9 mouse cellular contexts compared by ENCODE assay signal in the genomic region with DNA sequence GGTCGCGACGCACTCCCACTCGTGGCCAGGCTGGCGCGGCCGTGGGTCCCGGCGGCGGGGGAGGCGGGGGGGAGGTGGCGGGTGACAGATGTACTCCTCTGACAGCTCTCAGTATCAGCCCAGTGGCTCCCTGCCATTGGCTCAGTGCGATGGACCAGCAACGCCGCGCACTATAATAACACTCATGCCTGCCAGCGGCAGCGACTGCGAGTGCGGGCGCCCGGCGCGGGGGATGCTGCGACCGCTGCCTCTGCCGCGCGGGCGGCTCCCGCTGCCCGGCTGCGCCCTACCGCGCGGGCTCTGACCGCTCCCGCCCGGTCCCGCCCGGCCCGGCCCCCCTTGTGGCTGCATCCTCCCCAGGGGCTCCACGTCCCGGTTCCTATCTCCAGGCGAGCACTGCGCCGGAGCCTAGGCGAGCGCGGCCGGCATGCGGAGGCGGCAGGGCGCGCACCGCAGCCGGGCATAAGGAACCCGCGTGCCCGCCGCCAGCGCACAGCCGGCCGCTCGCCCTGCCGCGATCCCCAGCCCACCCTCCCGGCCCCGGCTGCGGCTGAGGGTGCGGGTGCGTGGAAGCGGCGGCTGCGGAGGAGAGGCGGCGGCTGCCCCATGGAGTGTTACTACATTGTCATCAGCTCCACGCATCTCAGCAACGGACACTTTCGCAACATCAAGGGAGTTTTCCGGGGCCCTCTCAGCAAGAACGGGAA. TPM values are rescaled to one million over a fixed set of nuclear protein-coding genes. Genes with fewer than 3 reads are reported as not detected.
DNase-seq lines count a peak whose midpoint lies in the region; ATAC-seq and TF ChIP-seq lines count a peak whose summit lies in the region.
"Had no signal": no experiment of that assay in that cellular context is flagged by ENCODE, and none has a peak within 500 bp of the region (broad histone marks: within the 10 kb centered on the region; RNA-seq: fewer than 3 reads in every experiment).

Gene Zfp804a (plus strand): TSS at position 38 of the 707 bp plus-strand sequence.

- ATAC-seq in lung, embryonic 15.5 days (ENCODE audit: borderline replicate concordance, extremely low read depth, low FRiP score, low TSS enrichment) = peak; percentile 90
- peak; percentile 62 for ATAC-seq in heart, postnatal 0 days (ENCODE audit: insufficient read depth, low read depth)
- ATAC-seq in midbrain, embryonic 13.5 days = peak; percentile 98

- TF ChIP-seq CTCF in heart, postnatal 0 days (IDR thresholded peaks at IDR 0.05; ENCODE audit: low read depth) = no peak

- H3K4me2 ChIP-seq in lung, embryonic 15.5 days = peak within 1 kb of the TSS; percentile 98
- H3K4me2 ChIP-seq in heart, postnatal 0 days (ENCODE audit: low read depth, low read length) = peak within 1 kb of the TSS; percentile 99
- peak within 1 kb of the TSS; percentile 75 for H3K4me2 ChIP-seq in midbrain, embryonic 13.5 days (replicated peaks)

- no peak within 1 kb of the TSS for H3K27ac ChIP-seq in lung, embryonic 15.5 days
- no peak within 1 kb of the TSS for H3K27ac ChIP-seq in heart, postnatal 0 days (ENCODE audit: low read depth)
- peak within 1 kb of the TSS; percentile 97 for H3K27ac ChIP-seq in midbrain, embryonic 13.5 days
- H3K27ac ChIP-seq: macrophage had no signal

- peak within 1 kb of the TSS; percentile 19; the same call in 1 of the 2 replicates for H3K9ac ChIP-seq in lung, embryonic 15.5 days
- H3K9ac ChIP-seq in heart, postnatal 0 days (replicated peaks; ENCODE audit: low read depth, low read length) = no peak within 1 kb of the TSS; the same call in 1 of the 2 replicates
- H3K9ac ChIP-seq in midbrain, embryonic 13.5 days (replicated peaks) = peak within 1 kb of the TSS; percentile 87

- peaks cover 31% of the 10 kb centered on the region for H3K27me3 ChIP-seq in lung, embryonic 15.5 days
- H3K27me3 ChIP-seq in heart, postnatal 0 days (ENCODE audit: control insufficient read depth, insufficient read depth, low read length) = peaks cover 29% of the 10 kb centered on the region
- peaks cover 6% of the 10 kb centered on the region; the same call in 1 of the 2 replicates for H3K27me3 ChIP-seq in midbrain, embryonic 13.5 days

- H3K9me3 ChIP-seq in lung, embryonic 15.5 days = no peaks in the 10 kb centered on the region
- no peaks in the 10 kb centered on the region for H3K9me3 ChIP-seq in heart, postnatal 0 days (replicated peaks; ENCODE audit: control insufficient read depth, low read length)
- H3K9me3 ChIP-seq in midbrain, embryonic 13.5 days = no peaks in the 10 kb centered on the region

- WGBS in lung, embryonic 15.5 days = under 1% methylated on average over 73 of the region's 82 CpGs
- WGBS in heart, postnatal 0 days = under 1% methylated on average over 67 of the region's 82 CpGs
- under 1% methylated on average over 76 of the region's 82 CpGs for WGBS in midbrain, embryonic 13.5 days

- no peak for DNase-seq in lung, postnatal 36 days
- peak; percentile 71 for DNase-seq in embryo, embryonic 11 days
- peak; percentile 13 for DNase-seq in heart, postnatal 0 days (ENCODE audit: low spot score)
- DNase-seq in left cerebral cortex, adult 18-20 months (ENCODE audit: low spot score in 2 of 2) = peak in 1 of 2 experiments; percentile 42
- no peak for DNase-seq in urinary bladder, postnatal 14 days (ENCODE audit: low spot score)
- DNase-seq in spleen, postnatal 36 days (ENCODE audit: low spot score in 2 of 2) = no peak

- H3K36me3 ChIP-seq in lung, embryonic 15.5 days = no peaks in the 10 kb centered on the region
- no peaks in the 10 kb centered on the region for H3K36me3 ChIP-seq in heart, postnatal 0 days (replicated peaks; ENCODE audit: control insufficient read depth, insufficient read depth, low read length)
- H3K36me3 ChIP-seq in midbrain, embryonic 13.5 days = no peaks in the 10 kb centered on the region

- TF ChIP-seq EP300 in heart, postnatal 0 days (IDR thresholded peaks at IDR 0.05; ENCODE audit: low read depth) = no peak

- H3K4me3 ChIP-seq in lung, embryonic 15.5 days = peak within 1 kb of the TSS; percentile 55
- H3K4me3 ChIP-seq in heart, postnatal 0 days (ENCODE audit: low read depth, low read length) = peak within 1 kb of the TSS; percentile 65
- peak within 1 kb of the TSS; percentile 86 for H3K4me3 ChIP-seq in midbrain, embryonic 13.5 days (replicated peaks)

- peaks cover 3% of the 10 kb centered on the region for H3K4me1 ChIP-seq in lung, embryonic 15.5 days
- H3K4me1 ChIP-seq in heart, postnatal 0 days (ENCODE audit: control insufficient read depth, insufficient read depth) = peaks cover 4% of the 10 kb centered on the region
- H3K4me1 ChIP-seq in midbrain, embryonic 13.5 days (replicated peaks) = peaks cover 17% of the 10 kb centered on the region

RNA-seq across cellular contexts. Expression of gene Zfp804a, which starts in this region (rescaled TPM):
- polyA plus RNA-seq in lung, embryonic 15.5 days (2015; fragmentation: Nextera tagmentation; extraction: Ambion mirVana) = 0.18 and 0.26 TPM in 2 replicates
- not detected in 2 replicates for total RNA-seq in heart, postnatal 0 days (2014; rRNA removed; ENCODE audit: low replicate concordance)
- polyA plus RNA-seq in heart, postnatal 0 days (2015; fragmentation: Nextera tagmentation; extraction: Ambion mirVana) = not detected in 2 replicates
- 10 to 100 TPM; 13.6 to 13.9 TPM for total RNA-seq in left cerebral cortex, adult 18-20 months (2021)
- 5.9 and 6.9 TPM in 2 replicates for polyA plus RNA-seq in midbrain, embryonic 13.5 days (2015; fragmentation: Nextera tagmentation; extraction: Ambion mirVana)
- polyA plus RNA-seq: macrophage had no signal

Comparison
In these comparisons a context has a peak if more than half of its experiments do, and no peak if none do; other contexts are left out.
1. RNA of gene Zfp804a (total RNA-seq): 13.6 to 13.9 TPM in left cerebral cortex, adult 18-20 months; not detected in heart, postnatal 0 days; every median in the first group is over 10 times any median in the second.
2. Peak in ATAC-seq, H3K4me3 ChIP-seq, H3K9ac ChIP-seq and H3K4me2 ChIP-seq in lung, embryonic 15.5 days; RNA of the gene not detected or under 1 TPM.
3. Peak in DNase-seq, ATAC-seq, H3K4me3 ChIP-seq and H3K4me2 ChIP-seq in heart, postnatal 0 days; RNA of the gene not detected or under 1 TPM.
4. Peak in every context shown above with its lines, with median percentiles within 50 percentile points of each other: ATAC-seq, H3K4me2 ChIP-seq and H3K4me3 ChIP-seq.